Mouse (Mus musculus) neural tube, embryonic 11.5 days (tissue): ENCODE measurements around the gene Ssbp2. TPM values are rescaled to one million over a fixed set of nuclear protein-coding genes. Genes with fewer than 3 reads are reported as not detected.

ENCODE experiments used
- ATAC-seq: fragments of 200-750 bp; cut with Nextera tagmentation; 2 replicates; pipeline ENCODE4 v1.8.0; 2017; ENCODE audit warnings: moderate number of reproducible peaks, mild to moderate bottlenecking, moderate TSS enrichment, moderate library complexity; ENCODE audit not compliant: insufficient read depth, low FRiP score, low TSS enrichment
- DNase-seq: peaks from one replicate; pipeline ENCODE4 v3.0.0-alpha.2; 2015; ENCODE audit warnings: low spot score
- H3K27ac ChIP-seq: fragments of 300-500 bp; sonication (generic); 2 replicates; pipeline ENCODE4 v1.5.1; 2014; ENCODE audit warnings: low read depth, mild to moderate bottlenecking, low read length
- H3K27me3 ChIP-seq: fragments of 300-500 bp; sonication (generic); 2 replicates; pipeline ENCODE4 v1.6.1; 2014; ENCODE audit warnings: mild to moderate bottlenecking, low read length, mixed read lengths; ENCODE audit not compliant: control insufficient read depth, insufficient read depth
- H3K36me3 ChIP-seq: fragments of 300-500 bp; sonication (generic); 2 replicates; pipeline ENCODE4 v1.6.1; 2014; ENCODE audit warnings: mild to moderate bottlenecking, low read length, moderate library complexity, mixed read lengths; ENCODE audit not compliant: control insufficient read depth, insufficient read depth
- H3K4me1 ChIP-seq: fragments of 300-500 bp; sonication (generic); 2 replicates; pipeline ENCODE4 v1.6.1; 2014; ENCODE audit warnings: low read length, mixed read lengths; ENCODE audit not compliant: control insufficient read depth, insufficient read depth
- H3K4me2 ChIP-seq: fragments of 300-500 bp; sonication (generic); 2 replicates; pipeline ENCODE4 v1.6.1; 2014; ENCODE audit warnings: low read depth, mild to moderate bottlenecking, moderate library complexity
- H3K4me3 ChIP-seq: fragments of 300-500 bp; sonication (generic); 2 replicates; pipeline ENCODE4 v1.5.1; 2014; ENCODE audit warnings: low read depth, low read length
- H3K9ac ChIP-seq: fragments of 300-500 bp; sonication (generic); 2 replicates; pipeline ENCODE4 v1.6.1; 2014; ENCODE audit warnings: mild to moderate bottlenecking, low read length
- H3K9me3 ChIP-seq: fragments of 300-500 bp; sonication (generic); 2 replicates; pipeline ENCODE4 v1.6.1; 2016; ENCODE audit warnings: low read length; ENCODE audit not compliant: control insufficient read depth
- WGBS: fragments of 180-500 bp; shearing (Covaris S2); extraction: QIAGEN DNeasy Blood & Tissue Kit; methylation state at CpG from one replicate; pipeline ENCODE4 v1.1.7; 2014; 5-methylcytosine and 5-hydroxymethylcytosine counted together
- polyA plus RNA-seq: library from polyadenylated mRNA; unstranded; fragments of >200 nt; fragmentation: Nextera tagmentation; extraction: Ambion mirVana; gene quantifications from 2 replicates; pipeline ENCODE4 v1.2.1, GENCODE M21; 2014

Gene Ssbp2
- polyA plus RNA-seq, 1 experiment from 2014 or later = 146 TPM

- no peak for DNase-seq
- H3K4me1 ChIP-seq = no peaks in the 10 kb centered on the region
- H3K9me3 ChIP-seq = no peaks in the 10 kb centered on the region
- H3K4me2 ChIP-seq = no peak overlapping the region
- ATAC-seq = no peak
- H3K27ac ChIP-seq = no peak overlapping the region
- H3K4me3 ChIP-seq = no peak overlapping the region
- no peak overlapping the region for H3K9ac ChIP-seq
- 86% methylated on average over 3 of the region's 3 CpGs for WGBS
- H3K36me3 ChIP-seq = no peaks in the 10 kb centered on the region
- no peaks in the 10 kb centered on the region for H3K27me3 ChIP-seq
Observed at GRCm38 (mm10) chr13:91616050-91616449, 156.0 kb downstream of the Ssbp2 start.

- Histone ChIP-seq H3K27me3 (no peaks in the 10 kb centered on the region), H3K9me3 (no peaks in the 10 kb centered on the region), H3K4me3 (no peak overlapping the region), H3K4me1 (no peaks in the 10 kb centered on the region), H3K4me2 (no peak overlapping the region), H3K36me3 (no peaks in the 10 kb centered on the region), H3K27ac (no peak overlapping the region), H3K9ac (no peak overlapping the region)
- ATAC-seq (no peak), DNase-seq (no peak)
- 89% methylated on average over 5 of the region's 5 CpGs for WGBS
Observed at GRCm38 (mm10) chr13:91616876-91617275, 156.8 kb downstream of the Ssbp2 start.

GRCm38 (mm10) chr13:91619431-91619830 is 159.3 kb downstream of the Ssbp2 start:
- 88% methylated on average over 1 of the region's 1 CpGs for WGBS
- no peaks in the 10 kb centered on the region for H3K36me3 ChIP-seq
- no peak overlapping the region for H3K4me3 ChIP-seq
- no peaks in the 10 kb centered on the region for H3K4me1 ChIP-seq
- DNase-seq (no peak), ATAC-seq (no peak)
- H3K27ac ChIP-seq = no peak overlapping the region
- no peaks in the 10 kb centered on the region for H3K27me3 ChIP-seq
- H3K9ac ChIP-seq = no peak overlapping the region
- H3K4me2 ChIP-seq = no peak overlapping the region
- H3K9me3 ChIP-seq = no peaks in the 10 kb centered on the region

DNA sequence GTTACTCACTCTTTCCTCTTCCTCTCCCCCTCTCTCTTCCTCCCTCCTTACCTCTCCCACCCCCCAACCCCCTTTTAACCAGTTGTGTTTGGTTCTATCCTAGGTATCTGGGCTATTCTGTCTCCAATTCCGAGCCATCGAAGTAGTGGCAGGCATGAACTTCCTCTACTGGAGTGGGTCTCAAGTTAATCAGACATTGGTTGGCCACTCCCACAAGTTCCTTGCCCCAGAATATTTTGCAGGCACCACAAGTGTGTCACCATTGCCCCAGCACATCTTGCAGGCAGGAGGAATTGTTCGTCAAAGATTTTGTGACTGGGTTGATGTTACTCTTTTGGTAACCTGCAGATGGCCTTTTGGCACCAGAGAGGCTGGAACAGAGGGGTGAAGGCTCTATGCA is 160.5 kb downstream of the Ssbp2 start:
- DNase-seq = no peak
- no peak overlapping the region for H3K4me2 ChIP-seq
- no peaks in the 10 kb centered on the region for H3K27me3 ChIP-seq
- no peaks in the 10 kb centered on the region for H3K36me3 ChIP-seq
- H3K4me1 ChIP-seq = no peaks in the 10 kb centered on the region
- 92% methylated on average over 3 of the region's 3 CpGs for WGBS
- H3K9me3 ChIP-seq = no peaks in the 10 kb centered on the region
- ATAC-seq = no peak
- H3K4me3 ChIP-seq = no peak overlapping the region
- no peak overlapping the region for H3K27ac ChIP-seq
- H3K9ac ChIP-seq = no peak overlapping the region

- Histone ChIP-seq H3K4me2 (no peak overlapping the region), H3K27ac (no peak overlapping the region), H3K9ac (no peak overlapping the region), H3K36me3 (no peaks in the 10 kb centered on the region), H3K9me3 (no peaks in the 10 kb centered on the region), H3K27me3 (no peaks in the 10 kb centered on the region), H3K4me3 (no peak overlapping the region), H3K4me1 (no peaks in the 10 kb centered on the region)
- DNase-seq = no peak
- ATAC-seq = 0 out of 2 replicates have a peak, but pooled peaks have one; percentile 38
- 57% methylated on average over 9 of the region's 9 CpGs for WGBS
Observed at GRCm38 (mm10) chr13:91631291-91631799, 171.3 kb downstream of the Ssbp2 start.

DNA sequence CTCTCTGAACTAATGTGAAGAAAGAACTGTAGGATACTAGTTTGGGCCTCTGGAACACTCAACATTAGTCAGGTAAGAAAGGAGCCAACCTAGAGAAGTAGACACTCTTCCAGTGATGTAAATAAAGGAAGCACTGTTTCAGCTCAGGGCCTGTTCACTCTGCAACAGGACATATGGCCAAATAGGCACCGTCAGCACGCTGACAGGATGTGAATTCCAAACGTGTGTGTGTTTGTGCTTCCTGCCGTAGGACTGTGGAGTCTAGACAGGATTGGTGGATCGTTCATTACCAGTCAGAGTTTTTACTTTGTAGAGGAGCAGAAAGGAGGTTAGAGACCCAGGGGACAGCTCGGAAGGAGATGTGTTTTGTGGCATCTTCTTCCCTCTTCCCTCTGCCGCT is 174.0 kb downstream of the Ssbp2 start:
- no peaks in the 10 kb centered on the region for H3K27me3 ChIP-seq
- no peaks in the 10 kb centered on the region for H3K9me3 ChIP-seq
- DNase-seq = no peak
- H3K4me2 ChIP-seq = no peak overlapping the region
- ATAC-seq = no peak
- no peak overlapping the region for H3K9ac ChIP-seq
- H3K36me3 ChIP-seq = no peaks in the 10 kb centered on the region
- WGBS = 55% methylated on average over 7 of the region's 7 CpGs
- no peaks in the 10 kb centered on the region for H3K4me1 ChIP-seq
- H3K4me3 ChIP-seq = no peak overlapping the region
- H3K27ac ChIP-seq = no peak overlapping the region

DNA sequence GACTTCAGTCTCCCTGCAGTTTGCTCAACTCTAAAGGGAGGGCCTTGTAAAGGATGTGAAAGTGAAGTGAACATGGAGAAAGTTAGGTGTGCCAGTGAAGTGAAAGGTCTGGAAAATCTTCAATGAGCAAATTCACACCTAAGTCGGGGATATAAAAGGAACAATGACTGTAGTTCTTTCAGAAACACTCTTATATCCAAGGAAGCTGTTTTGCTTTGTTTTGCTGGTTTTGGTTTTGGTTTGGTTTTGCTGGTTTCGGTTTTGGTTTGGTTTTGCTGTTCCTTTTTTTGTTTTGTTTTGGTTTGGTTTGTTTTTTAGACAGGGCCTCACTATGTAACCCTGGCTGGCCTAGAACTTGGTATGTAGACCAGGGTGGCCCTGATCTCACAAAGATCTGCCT is 175.9 kb downstream of the Ssbp2 start:
- no peak overlapping the region for H3K9ac ChIP-seq
- H3K4me3 ChIP-seq = no peak overlapping the region
- no peaks in the 10 kb centered on the region for H3K27me3 ChIP-seq
- no peaks in the 10 kb centered on the region for H3K4me1 ChIP-seq
- no peak overlapping the region for H3K27ac ChIP-seq
- 84% methylated on average over 2 of the region's 2 CpGs for WGBS
- H3K9me3 ChIP-seq = no peaks in the 10 kb centered on the region
- H3K4me2 ChIP-seq = no peak overlapping the region
- no peak for DNase-seq
- H3K36me3 ChIP-seq = no peaks in the 10 kb centered on the region
- no peak for ATAC-seq

GRCm38 (mm10) chr13:91636814-91637213 is 176.7 kb downstream of the Ssbp2 start:
- Histone ChIP-seq H3K9ac (no peak overlapping the region), H3K27ac (no peak overlapping the region), H3K4me2 (no peak overlapping the region), H3K4me3 (no peak overlapping the region), H3K27me3 (no peaks in the 10 kb centered on the region), H3K9me3 (no peaks in the 10 kb centered on the region), H3K4me1 (no peaks in the 10 kb centered on the region), H3K36me3 (no peaks in the 10 kb centered on the region)
- DNase-seq (peak; percentile 84), ATAC-seq (peak; percentile 68; the same call in 1 of the 2 replicates)
- 17% methylated on average over 5 of the region's 5 CpGs for WGBS

GRCm38 (mm10) chr13:91638836-91639235 is 178.8 kb downstream of the Ssbp2 start:
- Histone ChIP-seq H3K36me3 (no peaks in the 10 kb centered on the region), H3K4me1 (no peaks in the 10 kb centered on the region), H3K9me3 (no peaks in the 10 kb centered on the region), H3K27me3 (no peaks in the 10 kb centered on the region), H3K27ac (no peak overlapping the region), H3K4me2 (no peak overlapping the region), H3K4me3 (no peak overlapping the region), H3K9ac (no peak overlapping the region)
- ATAC-seq (no peak), DNase-seq (no peak)
- WGBS = 87% methylated on average over 5 of the region's 5 CpGs
